Mouse (Mus musculus): Measurements from ENCODE around the gene Gm6268.

Gene Gm6268

DNA sequence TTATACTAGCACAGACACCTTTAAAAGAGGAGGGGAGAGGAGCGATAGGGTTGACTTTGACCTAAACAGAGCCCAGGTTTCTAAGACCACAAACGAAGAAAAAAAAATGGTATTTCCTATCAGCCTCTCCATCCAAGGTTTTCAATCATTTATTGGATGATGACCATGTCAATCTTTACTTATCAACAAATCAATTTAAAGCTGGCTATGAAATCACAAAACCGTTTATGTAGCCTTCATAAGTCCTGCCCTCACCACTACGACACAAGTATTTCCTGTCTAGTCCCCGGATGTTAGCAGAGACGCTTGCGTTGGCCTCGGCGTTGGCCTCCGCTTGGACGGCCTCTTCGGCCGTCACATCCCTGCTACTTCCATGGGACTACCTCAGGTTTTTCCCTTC is at the start of gene Gm6268:
Gene Gm6268, plus strand, starts transcription at position 301 of the 400 bp plus-strand sequence.
- no peak for DNase-seq (ENCODE audit: low read depth, low spot score)

DNA sequence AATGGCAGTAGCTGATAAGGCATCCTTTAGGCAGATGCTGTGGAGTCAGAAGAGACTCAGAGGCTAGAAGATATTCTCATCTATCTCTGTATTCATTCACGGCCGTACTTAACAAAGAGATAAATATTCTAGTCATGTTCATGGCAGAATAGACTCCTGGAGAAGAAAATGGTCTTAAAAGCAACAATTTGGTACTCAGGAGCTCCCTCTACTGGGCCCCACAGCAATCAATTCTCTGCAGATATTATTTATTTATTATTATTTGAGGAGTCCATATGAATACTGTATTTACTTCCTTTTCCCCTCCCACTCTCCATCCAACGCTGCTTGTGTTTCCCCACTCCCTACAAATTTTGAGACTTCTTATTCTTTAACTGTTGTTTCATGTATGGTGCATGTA is 48.6 kb upstream of the Gm6268 start:
- DNase-seq (ENCODE audit: low read depth, low spot score): no peak

DNA sequence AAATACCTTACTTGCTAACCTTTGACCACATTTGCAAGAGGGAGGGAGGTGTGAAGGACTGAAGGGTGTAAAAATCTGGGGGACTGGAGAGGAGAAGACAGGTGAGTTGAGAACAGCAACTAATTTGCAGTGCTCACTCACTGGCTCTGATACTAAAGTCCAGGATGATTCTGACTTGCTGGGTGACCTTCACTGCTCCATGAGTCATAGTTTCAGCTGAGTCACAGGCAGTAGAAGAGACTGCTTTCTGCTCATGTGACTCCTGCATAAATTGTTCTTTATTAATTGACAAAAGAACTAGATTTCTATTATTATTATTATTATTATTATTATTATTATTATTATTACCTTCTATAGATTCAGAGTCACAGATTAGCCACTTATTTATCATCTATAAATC is 15.7 kb upstream of the Gm6268 start:
- no peak for DNase-seq (ENCODE audit: low read depth, low spot score)

DNA sequence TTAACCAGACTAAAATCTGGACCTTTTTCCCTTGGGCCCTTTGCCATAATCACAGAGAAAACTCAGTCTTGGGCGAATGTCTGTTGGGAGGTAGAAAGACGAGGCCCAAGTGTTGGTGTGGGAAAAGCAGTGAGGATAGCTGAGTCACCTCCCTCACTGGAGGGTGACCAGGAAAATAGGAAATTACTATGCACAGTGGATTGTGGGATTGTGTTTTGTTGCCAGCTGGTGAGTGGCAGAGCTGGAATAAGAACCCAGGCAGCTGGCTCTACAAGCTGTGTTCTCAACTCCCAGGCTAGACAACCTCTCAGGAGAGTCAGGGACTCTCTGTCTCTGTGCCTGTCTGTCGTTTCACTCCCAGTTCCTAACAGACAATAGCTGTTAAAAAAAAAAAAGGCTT is 11.1 kb upstream of the Gm6268 start:
- no peak for DNase-seq (ENCODE audit: low read depth, low spot score)

DNA sequence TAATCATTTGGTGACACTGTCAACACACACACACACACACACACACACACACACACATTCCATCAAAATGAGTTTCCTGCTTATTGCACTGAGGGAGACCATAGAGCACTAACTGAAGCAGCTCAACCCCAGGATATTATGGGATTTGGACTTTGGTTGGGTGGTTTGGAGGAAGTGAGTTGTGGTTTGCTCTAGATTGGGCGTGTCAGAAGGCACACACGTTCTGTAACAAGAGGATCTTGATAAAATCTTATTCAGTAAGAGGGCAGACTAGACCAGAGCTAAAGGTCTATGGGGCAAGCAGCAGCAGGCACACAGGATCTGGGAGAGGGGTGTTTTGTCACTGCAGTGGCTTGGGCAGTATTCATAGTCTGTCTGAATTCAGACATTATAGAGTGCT is 10.6 kb upstream of the Gm6268 start:
- no peak for DNase-seq (ENCODE audit: low read depth, low spot score)

DNA sequence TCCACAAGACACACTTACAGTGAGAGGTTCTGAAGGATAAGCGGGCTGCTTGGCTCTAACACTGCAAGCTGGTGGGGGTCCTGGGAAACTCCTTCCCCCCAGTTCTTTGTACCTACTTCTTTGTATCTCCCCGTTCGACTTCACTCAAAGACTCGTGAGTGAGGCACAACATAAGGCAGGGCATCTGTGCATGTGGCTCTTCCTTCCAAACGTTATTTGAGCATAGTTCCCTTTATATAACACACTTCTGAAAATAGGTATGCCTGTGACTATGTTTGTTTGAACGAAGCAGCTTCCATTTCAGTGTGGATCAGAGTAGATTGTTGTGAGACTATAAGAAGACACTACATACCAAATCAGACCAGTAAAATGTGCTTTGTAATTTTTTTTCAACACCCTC is 8.4 kb upstream of the Gm6268 start:
- no peak for DNase-seq (ENCODE audit: low read depth, low spot score)

DNA sequence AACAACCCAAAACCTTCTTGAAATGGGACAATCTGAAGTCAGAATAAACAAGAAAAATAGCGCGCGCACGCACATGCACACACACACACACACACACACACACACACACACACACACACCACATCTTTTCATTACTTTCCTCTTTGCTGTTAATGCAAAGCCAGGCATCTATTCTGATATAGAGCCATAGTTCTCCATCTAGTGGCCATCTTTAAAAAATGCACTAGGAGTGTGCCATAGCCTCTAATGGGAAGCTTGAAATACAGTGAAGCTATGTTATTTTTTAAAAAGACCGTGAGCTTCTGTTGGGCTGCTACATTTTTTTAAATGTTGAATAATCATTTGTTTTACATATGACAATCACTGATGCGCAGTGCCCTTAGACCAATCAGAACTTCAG is 7.8 kb upstream of the Gm6268 start:
- DNase-seq (ENCODE audit: low read depth, low spot score): peak; percentile 4

DNA sequence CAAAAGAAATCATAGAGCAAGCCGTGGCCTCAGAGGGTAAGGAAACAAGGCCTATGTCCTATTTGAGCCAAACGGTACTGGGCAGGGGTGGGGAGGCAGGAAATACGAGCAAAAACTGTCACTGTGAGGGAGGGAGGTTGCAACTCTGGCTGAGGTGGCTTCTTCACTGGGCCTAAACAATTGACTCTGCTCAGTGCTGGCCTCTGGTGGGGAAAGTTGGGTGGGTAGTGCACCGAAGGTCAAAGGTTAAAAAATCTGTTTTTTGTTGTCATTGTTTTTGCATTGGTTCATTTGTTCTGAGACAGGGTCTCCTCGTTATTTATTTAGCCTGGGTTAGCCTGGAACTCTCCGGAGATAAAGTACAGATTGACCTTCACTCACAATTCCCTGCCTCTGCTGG is 1.2 kb downstream of the Gm6268 start:
- no peak for DNase-seq (ENCODE audit: low read depth, low spot score)

DNA sequence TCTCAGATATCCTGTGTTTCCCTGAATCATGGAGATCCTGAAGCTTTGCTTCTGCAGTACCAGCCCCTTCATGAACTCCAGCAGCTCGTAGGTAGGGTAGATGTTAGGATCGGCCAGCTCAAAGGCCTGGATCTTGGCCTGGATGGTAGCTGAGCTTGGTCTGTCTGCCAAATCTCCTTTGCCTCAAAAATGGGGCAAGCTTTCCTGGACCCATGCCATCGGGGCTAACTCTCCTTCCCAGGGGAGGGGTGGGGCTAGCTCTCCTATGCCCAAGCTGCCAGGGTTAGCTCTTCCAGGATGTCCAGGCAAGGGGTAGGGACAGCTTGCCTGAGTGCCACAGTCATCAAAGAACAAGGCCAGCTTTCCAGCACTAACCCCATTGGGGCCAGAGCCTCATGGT is 18.1 kb downstream of the Gm6268 start:
- no peak for DNase-seq (ENCODE audit: low read depth, low spot score)

DNA sequence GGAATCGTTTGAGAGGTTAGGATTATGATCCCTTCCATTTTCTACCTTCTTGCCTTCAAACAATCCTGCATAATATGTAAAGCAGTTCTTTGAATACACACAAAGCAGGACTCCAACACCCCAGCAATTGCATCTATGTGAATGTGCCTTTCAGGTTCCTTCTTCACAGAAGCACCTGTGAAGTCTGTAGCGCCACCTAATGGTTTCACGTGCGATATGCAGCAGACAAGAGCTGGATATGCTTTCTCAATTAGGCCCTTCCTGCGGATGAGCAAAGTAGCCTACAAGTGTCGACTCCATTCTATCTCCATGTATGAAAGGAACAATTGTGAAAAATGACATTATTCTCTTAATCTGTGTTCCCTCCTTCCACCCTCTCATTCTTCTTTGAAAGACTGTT is 33.9 kb downstream of the Gm6268 start:
- no peak for DNase-seq (ENCODE audit: low read depth, low spot score)

DNA sequence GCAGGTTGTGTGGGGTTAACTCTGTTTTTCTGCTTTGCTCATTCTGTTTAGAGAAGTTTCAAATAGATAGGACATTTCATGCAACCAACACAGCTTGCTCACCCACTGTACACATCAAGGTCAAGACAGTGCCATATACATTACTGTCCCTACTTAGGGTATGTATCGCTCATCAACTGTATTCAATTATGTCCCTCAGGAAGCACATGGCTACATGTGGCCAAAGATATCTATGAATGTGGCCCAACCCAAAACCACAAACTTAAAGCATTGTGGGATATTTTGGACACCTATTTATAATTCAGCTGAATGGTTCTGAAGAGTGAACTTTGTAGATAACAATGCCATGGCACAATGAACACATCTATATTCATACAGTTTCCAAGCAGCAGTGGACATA is 36.9 kb downstream of the Gm6268 start:
- no peak for DNase-seq (ENCODE audit: low read depth, low spot score)

All from forelimb bud, embryonic 11.5 days (tissue).